Mouse (Mus musculus) limb, embryonic 15.5 days (tissue): ENCODE data around the gene Fam135a. TPM values are rescaled to one million over a fixed set of nuclear protein-coding genes. Genes with fewer than 3 reads are reported as not detected.

Experiments
- ATAC-seq: fragments of 200-750 bp; cut with Nextera tagmentation; 2 replicates; pipeline ENCODE4 v1.8.0; 2017; ENCODE audit warnings: low read depth, moderate TSS enrichment; ENCODE audit not compliant: insufficient number of reproducible peaks, low FRiP score, low TSS enrichment
- H3K27ac ChIP-seq: fragments of 300-500 bp; sonication (generic); 2 replicates; pipeline ENCODE4 v1.5.1; 2015; ENCODE audit warnings: moderate library complexity, mild to moderate bottlenecking, inconsistent platforms
- H3K27me3 ChIP-seq: fragments of 300-500 bp; sonication (generic); 2 replicates; pipeline ENCODE4 v1.6.1; 2015; ENCODE audit warnings: inconsistent platforms
- H3K36me3 ChIP-seq: fragments of 300-500 bp; sonication (generic); 2 replicates; pipeline ENCODE4 v1.6.1; 2015; ENCODE audit warnings: inconsistent platforms
- H3K4me1 ChIP-seq: fragments of 300-500 bp; sonication (generic); 2 replicates; pipeline ENCODE4 v1.6.1; 2015; ENCODE audit warnings: inconsistent platforms
- H3K4me2 ChIP-seq: fragments of 300-500 bp; sonication (generic); 2 replicates; pipeline ENCODE4 v1.6.1; 2015; ENCODE audit warnings: mild to moderate bottlenecking, inconsistent platforms
- H3K4me3 ChIP-seq: fragments of 300-500 bp; sonication (generic); 2 replicates; pipeline ENCODE4 v1.5.1; 2015; ENCODE audit warnings: mild to moderate bottlenecking, inconsistent platforms
- H3K9ac ChIP-seq: fragments of 300-500 bp; sonication (generic); 2 replicates; pipeline ENCODE4 v1.6.1; 2015; ENCODE audit warnings: inconsistent platforms
- H3K9me3 ChIP-seq: fragments of 300-500 bp; sonication (generic); 2 replicates; pipeline ENCODE4 v1.6.1; 2016; ENCODE audit warnings: inconsistent platforms
- WGBS: fragments of 180-500 bp; shearing (Covaris S2); methylation state at CpG from one replicate; pipeline ENCODE4 v1.1.7; 2015; 5-methylcytosine and 5-hydroxymethylcytosine counted together
- polyA plus RNA-seq: library from polyadenylated mRNA; unstranded; fragments of >200 nt; fragmentation: Nextera tagmentation; extraction: Ambion mirVana; gene quantifications from 2 replicates; pipeline ENCODE4 v1.2.1, GENCODE M21; 2015

The Fam135a gene
- 32.5 and 34.4 TPM in 2 replicates for polyA plus RNA-seq

- peak; percentile 89 for ATAC-seq
- peaks cover 3% of the 10 kb centered on the region; the same call in 1 of the 2 replicates for H3K4me1 ChIP-seq
- H3K27me3 ChIP-seq: no peaks in the 10 kb centered on the region
- H3K4me2 ChIP-seq: peak within 1 kb of the TSS; percentile 72
- peak within 1 kb of the TSS; percentile 93 for H3K4me3 ChIP-seq
- H3K27ac ChIP-seq: peak within 1 kb of the TSS; percentile 86
- H3K9ac ChIP-seq: peak within 1 kb of the TSS; percentile 84
- no peaks in the 10 kb centered on the region for H3K36me3 ChIP-seq
- no peaks in the 10 kb centered on the region for H3K9me3 ChIP-seq
- WGBS: under 1% methylated on average over 86 of the region's 88 CpGs
These were observed at the start of gene Fam135a for GRCm38 (mm10) chr1:24099926-24100869. Fam135a (minus strand) TSS chr1:24100341.

GRCm38 (mm10) chr1:24143504-24143903 lies 43.4 kb upstream of the Fam135a start:
- no peak for ATAC-seq
- Histone ChIP-seq H3K36me3 (no peaks in the 10 kb centered on the region), H3K4me2 (no peak overlapping the region), H3K4me1 (no peaks in the 10 kb centered on the region), H3K4me3 (no peak overlapping the region), H3K27ac (no peak overlapping the region), H3K9me3 (no peaks in the 10 kb centered on the region), H3K9ac (no peak overlapping the region), H3K27me3 (no peaks in the 10 kb centered on the region)
- 84% methylated on average over 8 of the region's 8 CpGs for WGBS

GRCm38 (mm10) chr1:24140555-24140954 lies 40.4 kb upstream of the Fam135a start:
- Histone ChIP-seq H3K9me3 (no peaks in the 10 kb centered on the region), H3K4me3 (no peak overlapping the region), H3K27me3 (no peaks in the 10 kb centered on the region), H3K9ac (no peak overlapping the region), H3K4me1 (no peaks in the 10 kb centered on the region), H3K27ac (no peak overlapping the region), H3K4me2 (no peak overlapping the region), H3K36me3 (no peaks in the 10 kb centered on the region)
- 81% methylated on average over 6 of the region's 6 CpGs for WGBS
- no peak for ATAC-seq

- Histone ChIP-seq H3K4me1 (no peaks in the 10 kb centered on the region), H3K9ac (no peak overlapping the region), H3K36me3 (no peaks in the 10 kb centered on the region), H3K4me2 (no peak overlapping the region), H3K27ac (no peak overlapping the region), H3K4me3 (no peak overlapping the region), H3K9me3 (no peaks in the 10 kb centered on the region), H3K27me3 (0 out of 2 replicates have a peak, but pooled peaks cover 3% of the 10 kb centered on the region)
- no peak for ATAC-seq
- 8% methylated on average over 3 of the region's 3 CpGs for WGBS
These were observed 37.0 kb upstream of the Fam135a start for GRCm38 (mm10) chr1:24137133-24137532.

- no peaks in the 10 kb centered on the region for H3K36me3 ChIP-seq
- no peak overlapping the region for H3K4me2 ChIP-seq
- 3% methylated on average over 1 of the region's 1 CpGs for WGBS
- H3K4me1 ChIP-seq: no peaks in the 10 kb centered on the region
- no peak overlapping the region for H3K9ac ChIP-seq
- H3K9me3 ChIP-seq: no peaks in the 10 kb centered on the region
- ATAC-seq: no peak
- H3K27ac ChIP-seq: no peak overlapping the region
- 0 out of 2 replicates have a peak, but pooled peaks cover 3% of the 10 kb centered on the region for H3K27me3 ChIP-seq
- no peak overlapping the region for H3K4me3 ChIP-seq
These were observed 34.7 kb upstream of the Fam135a start for GRCm38 (mm10) chr1:24134792-24135191.

GRCm38 (mm10) chr1:24133853-24134252 lies 33.7 kb upstream of the Fam135a start:
- no peaks in the 10 kb centered on the region for H3K4me1 ChIP-seq

GRCm38 (mm10) chr1:24127866-24128265 lies 27.7 kb upstream of the Fam135a start:
- no peak for ATAC-seq
- WGBS: 64% methylated on average over 6 of the region's 6 CpGs

More at GRCm38 (mm10) chr1:24133853-24134252, 33.7 kb upstream of the Fam135a start:
- whole genome bisulfite sequencing: 42% methylated on average over 19 of the region's 19 CpGs
- no peak overlapping the region for H3K4me2 ChIP-seq
- H3K4me3 ChIP-seq: no peak overlapping the region
- H3K36me3 ChIP-seq: no peaks in the 10 kb centered on the region
- no peaks in the 10 kb centered on the region for H3K9me3 ChIP-seq
- 0 out of 2 replicates have a peak, but pooled peaks cover 3% of the 10 kb centered on the region for H3K27me3 ChIP-seq
- H3K9ac ChIP-seq: no peak overlapping the region
- no peak for ATAC-seq
- no peak overlapping the region for H3K27ac ChIP-seq

GRCm38 (mm10) chr1:24124610-24125009 lies 24.5 kb upstream of the Fam135a start:
- ATAC-seq: no peak
- no peaks in the 10 kb centered on the region for H3K4me1 ChIP-seq
- 70% methylated on average over 3 of the region's 3 CpGs for WGBS

More at GRCm38 (mm10) chr1:24127866-24128265, 27.7 kb upstream of the Fam135a start:
- no peak overlapping the region for H3K27ac ChIP-seq
- no peaks in the 10 kb centered on the region for H3K27me3 ChIP-seq
- H3K9me3 ChIP-seq: no peaks in the 10 kb centered on the region
- H3K4me2 ChIP-seq: no peak overlapping the region
- no peak overlapping the region for H3K9ac ChIP-seq
- no peaks in the 10 kb centered on the region for H3K36me3 ChIP-seq
- H3K4me1 ChIP-seq: no peaks in the 10 kb centered on the region
- H3K4me3 ChIP-seq: no peak overlapping the region

GRCm38 (mm10) chr1:24122582-24122981 lies 22.4 kb upstream of the Fam135a start:
- Histone ChIP-seq H3K27ac (no peak overlapping the region), H3K36me3 (no peaks in the 10 kb centered on the region), H3K9ac (no peak overlapping the region), H3K4me1 (no peaks in the 10 kb centered on the region), H3K4me3 (no peak overlapping the region), H3K4me2 (no peak overlapping the region), H3K9me3 (no peaks in the 10 kb centered on the region), H3K27me3 (no peaks in the 10 kb centered on the region)
- no peak for ATAC-seq
- 89% methylated on average over 1 of the region's 1 CpGs for WGBS

More at GRCm38 (mm10) chr1:24124610-24125009, 24.5 kb upstream of the Fam135a start:
- Histone ChIP-seq H3K4me2 (no peak overlapping the region), H3K27ac (no peak overlapping the region), H3K4me3 (no peak overlapping the region), H3K9me3 (no peaks in the 10 kb centered on the region), H3K9ac (no peak overlapping the region), H3K27me3 (no peaks in the 10 kb centered on the region), H3K36me3 (no peaks in the 10 kb centered on the region)

GRCm38 (mm10) chr1:24107971-24108773 lies 8.0 kb upstream of the Fam135a start:
- WGBS: 29% methylated on average over 10 of the region's 10 CpGs
- Histone ChIP-seq H3K4me3 (no peak overlapping the region), H3K27me3 (no peaks in the 10 kb centered on the region), H3K4me1 (peaks cover 5% of the 10 kb centered on the region; the same call in 1 of the 2 replicates), H3K4me2 (no peak overlapping the region), H3K36me3 (no peaks in the 10 kb centered on the region), H3K9me3 (no peaks in the 10 kb centered on the region), H3K9ac (no peak overlapping the region), H3K27ac (no peak overlapping the region)
- ATAC-seq: peak; percentile 48; the same call in 1 of the 2 replicates

- no peak for ATAC-seq
These were observed 7.2 kb upstream of the Fam135a start for GRCm38 (mm10) chr1:24107378-24107777.

More at GRCm38 (mm10) chr1:24107378-24107777, 7.2 kb upstream of the Fam135a start:
- Histone ChIP-seq H3K4me2 (no peak overlapping the region; the same call in 1 of the 2 replicates), H3K9me3 (no peaks in the 10 kb centered on the region), H3K9ac (no peak overlapping the region), H3K4me1 (peaks cover 5% of the 10 kb centered on the region; the same call in 1 of the 2 replicates), H3K36me3 (no peaks in the 10 kb centered on the region), H3K27me3 (no peaks in the 10 kb centered on the region), H3K4me3 (no peak overlapping the region), H3K27ac (peak overlapping the region; percentile 63; the same call in 1 of the 2 replicates)
- 33% methylated on average over 11 of the region's 11 CpGs for WGBS
